Mouse (Mus musculus) myocyte (in vitro differentiated cells): ENCODE measurements around the gene Tmem25. TPM values are rescaled to one million over a fixed set of nuclear protein-coding genes. Genes with fewer than 3 reads are reported as not detected.

Experiments used
- H3K27me3 ChIP-seq: one replicate; pipeline ENCODE4 v1.6.1; 2011; ENCODE audit not compliant: control insufficient read depth, insufficient read depth, insufficient read length
- H3K36me3 ChIP-seq: one replicate; pipeline ENCODE4 v1.6.1; 2011; ENCODE audit not compliant: control insufficient read depth, insufficient read depth
- H3K4me2 ChIP-seq: one replicate; pipeline ENCODE4 v1.6.1; 2011; ENCODE audit warnings: low read depth, control low read depth
- H3K4me3 ChIP-seq: one replicate; pipeline ENCODE4 v1.5.1; 2011; ENCODE audit warnings: mild to moderate bottlenecking, control low read depth, moderate library complexity
- H3K79me2 ChIP-seq: one replicate; pipeline ENCODE4 v1.6.1; 2011; ENCODE audit not compliant: control insufficient read depth, insufficient read depth
- H3ac ChIP-seq: one replicate; pipeline ENCODE4 v1.6.1; 2011; ENCODE audit not compliant: control insufficient read depth, insufficient read length
- CEBPB ChIP-seq: IDR thresholded peaks from 2 replicates; pipeline ENCODE4 v1.6.1; 2011; ENCODE audit warnings: mild to moderate bottlenecking, moderate library complexity; ENCODE audit not compliant: poor library complexity, insufficient read depth, severe bottlenecking
- E2F4 ChIP-seq: IDR thresholded peaks from one replicate; pipeline ENCODE4 v1.6.1; 2011; ENCODE audit warnings: mild to moderate bottlenecking, control low read depth, moderate library complexity; ENCODE audit not compliant: insufficient read depth
- MAX ChIP-seq: IDR thresholded peaks from one replicate; pipeline ENCODE4 v1.6.1; 2011; ENCODE audit warnings: low read depth, mild to moderate bottlenecking, control low read depth
- MYOD1 ChIP-seq, 3 experiments: IDR thresholded peaks; one replicate each; pipeline ENCODE4 v1.6.1; 2011; ENCODE audit warnings: control low read depth in 2 of 3, low read depth in 2 of 3, mild to moderate bottlenecking in 2 of 3, moderate library complexity in 1 of 3; ENCODE audit not compliant: insufficient read length in 2 of 3, control insufficient read depth in 1 of 3
- MYOG ChIP-seq, 3 experiments: IDR thresholded peaks; one replicate each; pipeline ENCODE4 v1.6.1; 2011; ENCODE audit warnings: control low read depth in 2 of 3, low read depth in 2 of 3, mild to moderate bottlenecking in 2 of 3; ENCODE audit not compliant: insufficient read length in 2 of 3, control insufficient read depth in 1 of 3, insufficient read depth in 1 of 3
- POLR2A ChIP-seq: IDR thresholded peaks from one replicate; pipeline ENCODE4 v1.6.1; 2011; ENCODE audit warnings: low read depth, mild to moderate bottlenecking, control low read depth, moderate library complexity; ENCODE audit not compliant: insufficient read length
- POLR2AphosphoS2 ChIP-seq: IDR thresholded peaks from one replicate; pipeline ENCODE4 v1.6.1; 2011; ENCODE audit warnings: low read depth, control low read depth; ENCODE audit not compliant: insufficient read length
- REST ChIP-seq: IDR thresholded peaks from one replicate; pipeline ENCODE4 v1.6.1; 2011; ENCODE audit warnings: mild to moderate bottlenecking, control low read depth, moderate library complexity; ENCODE audit not compliant: insufficient read depth, insufficient read length
- SRF ChIP-seq: IDR thresholded peaks from one replicate; pipeline ENCODE4 v1.6.1; 2011; ENCODE audit warnings: low read depth; ENCODE audit not compliant: control insufficient read depth, insufficient read length
- TCF12 ChIP-seq: IDR thresholded peaks from one replicate; pipeline ENCODE4 v1.6.1; 2011; ENCODE audit warnings: mild to moderate bottlenecking, control low read depth; ENCODE audit not compliant: poor library complexity, insufficient read depth, severe bottlenecking
- TCF3 ChIP-seq: IDR thresholded peaks from one replicate; pipeline ENCODE4 v1.6.1; 2011; ENCODE audit warnings: low read depth, control low read depth; ENCODE audit not compliant: insufficient read length
- USF1 ChIP-seq: IDR thresholded peaks from one replicate; pipeline ENCODE4 v1.6.1; 2011; ENCODE audit warnings: low read depth, mild to moderate bottlenecking, control low read depth, moderate library complexity
- polyA plus RNA-seq: library from polyadenylated mRNA; unstranded; fragments of >200 nt; fragmentation: generic; extraction: Trizol; gene quantifications from one replicate; pipeline ENCODE4 v1.2.1, GENCODE M21; 2012; ENCODE audit warnings: missing spikeins

Tmem25 gene
- polyA plus RNA-seq, 1 experiment = 1.2 TPM

- Histone ChIP-seq H3K4me3 (peak within 1 kb of the TSS; percentile 79), H3K79me2 (peaks cover 50% of the 10 kb centered on the region), H3K27me3 (no peaks in the 10 kb centered on the region), H3ac (peak within 1 kb of the TSS; percentile 76), H3K4me2 (peak within 1 kb of the TSS; percentile 95), H3K36me3 (no peaks in the 10 kb centered on the region)
- TF ChIP-seq MYOD1 (IDR thresholded peaks at IDR 0.05; ENCODE audit: control insufficient read depth in 1 of 3, insufficient read length in 2 of 3, low read depth in 2 of 3) (no peak), POLR2A (peak; percentile 78), MAX (no peak), CEBPB (no peak), TCF3 (no peak), POLR2AphosphoS2 (peak; percentile 80), MYOG (IDR thresholded peaks at IDR 0.05; ENCODE audit: control insufficient read depth in 1 of 3, insufficient read depth in 1 of 3, insufficient read length in 2 of 3, low read depth in 2 of 3) (no peak)
These were observed 31.7 kb downstream of the Tmem25 start, which contains the start of the genes Arcn1 and Ift46 for GRCm38 (mm10) chr9:44767101-44768028. Arcn1 (minus strand) TSS chr9:44767845. Ift46 (plus strand) TSS chr9:44767908.

- peaks cover 32% of the 10 kb centered on the region for H3K36me3 ChIP-seq
- no peak overlapping the region for H3K4me2 ChIP-seq
- no peak overlapping the region for H3ac ChIP-seq
- no peaks in the 10 kb centered on the region for H3K27me3 ChIP-seq
- TF ChIP-seq POLR2A = no peak
- no peak for TF ChIP-seq MAX
- H3K79me2 ChIP-seq = peaks cover 88% of the 10 kb centered on the region
- no peak overlapping the region for H3K4me3 ChIP-seq
These were observed 38.2 kb downstream of the Tmem25 start for GRCm38 (mm10) chr9:44760873-44761272.

GRCm38 (mm10) chr9:44748473-44748872 lies 50.6 kb downstream of the Tmem25 start:
- Histone ChIP-seq H3K4me3 (no peak overlapping the region), H3ac (no peak overlapping the region), H3K27me3 (no peaks in the 10 kb centered on the region), H3K79me2 (no peaks in the 10 kb centered on the region), H3K36me3 (peaks cover 56% of the 10 kb centered on the region), H3K4me2 (no peak overlapping the region)
- no peak for TF ChIP-seq TCF12
- no peak for TF ChIP-seq SRF
- TF ChIP-seq REST = no peak
- TF ChIP-seq E2F4 = no peak
- TF ChIP-seq MAX = no peak
- TF ChIP-seq POLR2A = no peak
- no peak for TF ChIP-seq CEBPB
- TF ChIP-seq MYOG (IDR thresholded peaks at IDR 0.05; ENCODE audit: control insufficient read depth in 1 of 3, insufficient read depth in 1 of 3, insufficient read length in 2 of 3, low read depth in 2 of 3) = no peak
- no peak for TF ChIP-seq TCF3
- TF ChIP-seq MYOD1 (IDR thresholded peaks at IDR 0.05; ENCODE audit: control insufficient read depth in 1 of 3, insufficient read length in 2 of 3, low read depth in 2 of 3) = no peak
- no peak for TF ChIP-seq USF1
- TF ChIP-seq POLR2AphosphoS2 = no peak

- Histone ChIP-seq H3K36me3 (peaks cover 58% of the 10 kb centered on the region), H3K4me3 (no peak overlapping the region), H3K79me2 (no peaks in the 10 kb centered on the region), H3K4me2 (no peak overlapping the region), H3K27me3 (no peaks in the 10 kb centered on the region), H3ac (no peak overlapping the region)
- TF ChIP-seq MAX (no peak), USF1 (no peak), POLR2A (no peak), CEBPB (no peak), POLR2AphosphoS2 (no peak), MYOD1 (IDR thresholded peaks at IDR 0.05; ENCODE audit: control insufficient read depth in 1 of 3, insufficient read length in 2 of 3, low read depth in 2 of 3) (no peak), REST (no peak), E2F4 (no peak)
These were observed 51.8 kb downstream of the Tmem25 start for GRCm38 (mm10) chr9:44747341-44747740.

GRCm38 (mm10) chr9:44746666-44747065 lies 52.4 kb downstream of the Tmem25 start:
- Histone ChIP-seq H3K27me3 (no peaks in the 10 kb centered on the region), H3K36me3 (peaks cover 61% of the 10 kb centered on the region), H3K79me2 (no peaks in the 10 kb centered on the region), H3K4me3 (no peak overlapping the region), H3K4me2 (no peak overlapping the region), H3ac (no peak overlapping the region)
- TF ChIP-seq TCF3 (no peak), POLR2A (no peak), MYOG (IDR thresholded peaks at IDR 0.05; ENCODE audit: control insufficient read depth in 1 of 3, insufficient read depth in 1 of 3, insufficient read length in 2 of 3, low read depth in 2 of 3) (no peak), REST (no peak), E2F4 (no peak), MAX (no peak), CEBPB (no peak), POLR2AphosphoS2 (no peak)
